Mouse (Mus musculus): Measurements from ENCODE around the gene Csnk2b. TPM values are rescaled to one million over a fixed set of nuclear protein-coding genes. Genes with fewer than 3 reads are reported as not detected.

Gene Csnk2b
- 191 and 199 TPM in 2 replicates for polyA plus RNA-seq (2015; fragmentation: Nextera tagmentation; extraction: Ambion mirVana)

GRCm38 (mm10) chr17:35121871-35122303 is at the start of gene Csnk2b:
Csnk2b (minus strand) TSS chr17:35122053.

DNA sequence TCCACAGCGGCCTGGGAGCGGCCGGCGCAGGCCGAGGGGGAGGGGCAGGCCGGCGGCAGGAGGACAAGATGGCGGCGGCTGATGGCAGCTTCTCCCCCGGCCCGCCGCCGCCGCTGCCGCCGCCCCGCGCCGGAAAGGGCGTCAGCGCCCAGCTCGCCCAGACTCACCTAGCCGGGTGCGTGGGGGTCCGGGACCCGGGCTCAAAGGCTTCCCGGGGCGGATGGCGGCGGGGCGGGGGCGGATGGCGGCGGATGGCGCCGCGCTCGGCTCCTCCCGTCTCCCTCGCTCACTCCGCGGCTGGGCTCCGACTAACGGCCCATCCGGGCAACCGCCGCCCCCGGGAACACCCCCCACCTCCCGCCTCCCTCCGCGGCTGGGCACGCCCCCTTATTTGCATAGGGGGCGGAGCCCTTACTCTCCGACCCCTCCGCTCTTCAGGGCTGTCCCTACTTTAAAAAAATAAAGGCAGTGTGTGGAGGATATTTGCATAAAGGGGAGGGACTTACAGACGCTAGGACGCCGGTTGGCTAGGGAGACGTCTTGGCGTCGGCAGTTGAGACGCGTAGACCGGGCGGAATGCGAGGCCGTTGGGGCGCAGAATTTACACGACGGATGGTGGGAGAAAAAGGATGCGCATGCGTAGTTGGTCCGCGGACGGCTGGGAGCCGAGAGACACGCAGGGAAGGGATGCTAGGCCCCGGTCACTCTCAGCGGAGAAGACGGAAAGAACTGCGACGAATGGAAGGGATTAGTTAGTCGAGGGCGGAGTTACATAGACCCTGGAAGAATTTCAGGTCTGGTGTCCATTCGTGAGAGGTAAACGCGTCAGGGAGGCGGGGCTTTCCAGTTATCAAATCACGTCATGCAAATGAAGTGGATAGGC is 43.0 kb upstream of the Csnk2b start, which contains the start of gene Prrc2a:
Prrc2a (minus strand) TSS at position 330 of the 883 bp plus-strand sequence.

GRCm38 (mm10) chr17:35134801-35135590 is 13.1 kb upstream of the Csnk2b start, which contains the start of gene Bag6:
Bag6 (plus strand) TSS chr17:35135178.

DNA sequence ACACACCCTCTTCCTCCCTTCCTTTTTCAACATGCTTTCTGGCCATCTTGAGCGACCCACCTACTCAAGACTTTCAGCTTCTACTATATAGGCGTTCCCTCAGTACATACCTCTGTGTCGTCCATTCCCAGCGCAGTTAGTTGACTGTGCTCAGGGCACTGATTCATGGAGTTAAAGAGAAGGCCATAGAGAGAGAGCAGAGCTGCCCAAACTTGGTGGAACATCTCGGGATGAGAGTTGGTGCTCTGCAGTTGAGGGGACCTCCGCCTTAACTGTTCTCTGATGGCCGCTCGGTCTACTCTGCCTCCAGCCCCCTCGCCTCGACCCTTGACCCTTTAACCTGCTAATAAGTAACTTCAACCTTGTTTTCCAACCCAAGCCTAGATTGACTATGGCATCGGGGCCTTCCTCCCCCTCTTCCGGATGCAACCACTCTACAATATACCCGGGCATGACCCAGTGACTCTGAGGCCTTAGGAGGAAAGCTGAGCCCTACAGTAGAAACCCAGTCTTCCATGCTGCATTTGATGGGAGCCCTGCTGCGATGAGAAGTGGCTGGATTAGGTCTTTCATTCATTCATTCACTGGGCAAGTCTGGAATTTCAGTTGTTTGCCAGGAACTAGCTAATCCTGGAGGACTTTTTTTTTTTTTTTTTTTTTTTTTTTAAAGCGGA is 9.8 kb upstream of the Csnk2b start, which contains the start of gene Apom:
Apom (minus strand) TSS at position 551 of the 674 bp plus-strand sequence.

DNA sequence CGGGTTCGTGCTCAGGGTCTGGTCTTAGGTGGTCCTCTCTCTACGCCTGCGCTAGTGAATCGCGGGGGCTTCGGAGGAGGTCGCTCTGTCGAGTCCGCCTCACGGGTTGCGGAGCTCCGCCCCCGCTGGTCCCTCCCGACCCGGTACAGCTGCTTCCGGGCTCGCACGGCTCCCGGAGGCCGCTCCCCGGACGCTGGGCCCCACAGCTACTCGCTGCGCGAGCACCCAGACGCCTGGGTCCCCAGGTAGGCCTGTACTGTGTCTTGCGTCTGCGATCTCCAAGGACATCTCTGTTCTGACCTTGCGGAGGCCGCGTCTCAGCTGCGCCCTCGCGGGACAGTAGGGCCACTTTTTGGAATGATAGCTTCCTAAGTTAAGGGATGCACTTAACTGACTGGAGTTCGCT is 4.4 kb upstream of the Csnk2b start, which contains the start of gene D17H6S53E:
D17H6S53E (plus strand) TSS at position 168 of the 406 bp plus-strand sequence.

GRCm38 (mm10) chr17:35121143-35121799 is 582 bp downstream of the Csnk2b start, which contains the start of gene Gpank1:
Gpank1 (plus strand) TSS chr17:35121455.

DNA sequence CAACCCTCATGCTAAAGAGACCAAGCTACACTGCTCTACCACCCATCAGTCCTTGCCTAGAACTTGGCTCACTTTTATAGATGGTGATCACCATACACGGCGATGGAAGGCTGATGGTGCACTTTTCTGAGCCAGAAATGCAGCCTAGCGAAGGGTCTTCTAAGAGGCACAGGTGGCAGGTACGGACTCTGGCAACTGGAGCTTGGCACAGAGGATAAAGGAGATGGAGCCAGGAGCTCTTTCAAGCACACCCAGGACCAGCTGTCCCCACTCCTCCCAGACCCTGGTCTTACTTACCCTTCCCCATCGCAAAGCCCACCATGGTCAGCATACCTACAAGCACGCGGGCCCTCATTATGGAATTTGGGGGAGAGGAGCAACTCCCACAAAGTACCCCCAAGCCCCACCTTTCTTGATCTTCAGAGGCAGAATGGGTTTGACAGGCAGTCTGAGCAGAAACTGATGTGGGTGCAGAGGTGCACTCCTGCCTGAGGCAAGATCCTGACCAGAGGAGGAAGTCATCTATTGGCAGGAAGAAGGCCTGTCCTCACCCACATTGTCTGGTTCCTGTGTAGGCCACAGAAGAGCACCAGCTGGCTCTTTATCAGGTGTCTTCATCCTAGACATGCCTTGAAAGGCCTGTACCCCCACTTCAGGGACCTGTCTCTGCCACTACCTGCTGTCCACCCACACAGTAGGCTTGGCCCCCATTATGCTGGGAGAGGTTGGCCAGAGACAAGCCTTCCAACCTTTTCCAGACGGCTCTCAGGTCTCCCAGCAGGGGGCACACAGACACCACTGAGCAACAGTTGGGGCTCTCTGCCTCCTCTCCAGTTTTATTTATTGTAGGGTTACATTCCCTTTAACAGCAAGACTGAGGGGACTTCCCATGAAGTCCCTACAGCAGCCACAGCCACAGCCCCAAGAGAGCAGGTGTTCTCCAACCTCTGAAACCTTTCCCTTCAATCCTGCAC is 6.5 kb downstream of the Csnk2b start, which contains the start of gene Ly6g5b:
Ly6g5b (minus strand) TSS at position 383 of the 974 bp plus-strand sequence.

GRCm38 (mm10) chr17:35108097-35108496 is 13.8 kb downstream of the Csnk2b start, which contains the start of gene Ly6g5c:
Ly6g5c (plus strand) TSS chr17:35108279.

GRCm38 (mm10) chr17:35088825-35089644 is 32.8 kb downstream of the Csnk2b start, which contains the start of gene Abhd16a:
Abhd16a (plus strand) TSS chr17:35089263.

GRCm38 (mm10) chr17:35085208-35085865 is 36.5 kb downstream of the Csnk2b start, which contains the start of gene Ly6g6f:
Ly6g6f (minus strand) TSS chr17:35085610.

DNA sequence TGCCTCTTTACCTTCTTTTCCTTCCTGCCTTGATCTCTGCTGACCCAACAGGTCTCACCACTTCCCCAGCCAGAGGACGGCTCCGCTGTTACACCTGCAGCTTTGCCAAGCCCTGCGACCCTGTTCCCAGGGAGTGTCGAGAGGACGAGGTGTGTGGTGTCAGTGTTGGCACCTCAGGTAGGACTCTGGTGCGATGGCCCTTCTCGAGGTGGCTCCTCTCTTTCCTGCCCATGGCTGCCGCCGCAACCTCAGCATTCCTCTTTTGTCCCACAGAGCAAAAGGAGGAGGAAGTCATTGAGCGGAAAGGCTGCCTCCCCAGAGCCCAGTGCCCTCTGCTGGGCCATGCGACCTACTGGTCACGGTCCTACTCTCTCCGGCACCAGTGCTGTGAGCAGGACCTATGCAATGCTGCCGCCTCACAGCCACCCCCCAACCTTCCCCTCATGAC is 44.0 kb downstream of the Csnk2b start, which contains the start of gene Ly6g6d:
Ly6g6d (minus strand) TSS at position 280 of the 448 bp plus-strand sequence.

GRCm38 (mm10) chr17:35076507-35077176 is 45.2 kb downstream of the Csnk2b start, which contains the start of gene Ly6g6e:
Ly6g6e (plus strand) TSS chr17:35076902.

Other genes with a start within 250 kb of the Csnk2b start
- gene Zbtb12, start 242.6 kb downstream of the Csnk2b start, polyA plus RNA-seq (2015; fragmentation: Nextera tagmentation; extraction: Ambion mirVana) = 0.99 and 1.2 TPM in 2 replicates
- not detected in 2 replicates for gene Gm20547, start 240.0 kb downstream of the Csnk2b start, polyA plus RNA-seq (2015; fragmentation: Nextera tagmentation; extraction: Ambion mirVana)
- 7.5 and 11.8 TPM in 2 replicates for gene C2, start 223.8 kb downstream of the Csnk2b start, polyA plus RNA-seq (2015; fragmentation: Nextera tagmentation; extraction: Ambion mirVana)
- 26.6 and 32.9 TPM in 2 replicates for gene Ehmt2, start 223.6 kb downstream of the Csnk2b start, polyA plus RNA-seq (2015; fragmentation: Nextera tagmentation; extraction: Ambion mirVana)
- gene Slc44a4, start 207.6 kb downstream of the Csnk2b start, polyA plus RNA-seq (2015; fragmentation: Nextera tagmentation; extraction: Ambion mirVana) = 0.08 and 0.25 TPM in 2 replicates
- 15.6 and 21.0 TPM in 2 replicates for gene Neu1, start 190.8 kb downstream of the Csnk2b start, polyA plus RNA-seq (2015; fragmentation: Nextera tagmentation; extraction: Ambion mirVana)
- gene Hspa1b, start 162.8 kb downstream of the Csnk2b start, polyA plus RNA-seq (2015; fragmentation: Nextera tagmentation; extraction: Ambion mirVana) = 0.13 and 0.32 TPM in 2 replicates
- not detected in 2 replicates for gene Gm20481, start 152.1 kb downstream of the Csnk2b start, polyA plus RNA-seq (2015; fragmentation: Nextera tagmentation; extraction: Ambion mirVana)
- gene Hspa1a, start 149.9 kb downstream of the Csnk2b start, polyA plus RNA-seq (2015; fragmentation: Nextera tagmentation; extraction: Ambion mirVana) = 1.7 and 1.8 TPM in 2 replicates
- 0.23 and 0.30 TPM in 2 replicates for gene Hspa1l, start 149.3 kb downstream of the Csnk2b start, polyA plus RNA-seq (2015; fragmentation: Nextera tagmentation; extraction: Ambion mirVana)
- 138 and 160 TPM in 2 replicates for gene Lsm2, start 140.2 kb downstream of the Csnk2b start, polyA plus RNA-seq (2015; fragmentation: Nextera tagmentation; extraction: Ambion mirVana)
- gene Vars, start 121.1 kb downstream of the Csnk2b start, polyA plus RNA-seq (2015; fragmentation: Nextera tagmentation; extraction: Ambion mirVana) = 104 and 108 TPM in 2 replicates
- 0.40 and 0.49 TPM in 2 replicates for gene Vwa7, start 105.5 kb downstream of the Csnk2b start, polyA plus RNA-seq (2015; fragmentation: Nextera tagmentation; extraction: Ambion mirVana)
- 19.7 and 23.0 TPM in 2 replicates for gene Sapcd1, start 94.0 kb downstream of the Csnk2b start, polyA plus RNA-seq (2015; fragmentation: Nextera tagmentation; extraction: Ambion mirVana)
- gene Msh5, start 75.3 kb downstream of the Csnk2b start, polyA plus RNA-seq (2015; fragmentation: Nextera tagmentation; extraction: Ambion mirVana) = 6.9 and 8.1 TPM in 2 replicates
- gene Clic1, start 72.1 kb downstream of the Csnk2b start, polyA plus RNA-seq (2015; fragmentation: Nextera tagmentation; extraction: Ambion mirVana) = 245 and 258 TPM in 2 replicates
- 52.0 and 69.5 TPM in 2 replicates for gene Ddah2, start 63.0 kb downstream of the Csnk2b start, polyA plus RNA-seq (2015; fragmentation: Nextera tagmentation; extraction: Ambion mirVana)
- 0.17 TPM in 1 of 2 replicates, not detected in the other for gene Ly6g6c, start 56.7 kb downstream of the Csnk2b start, polyA plus RNA-seq (2015; fragmentation: Nextera tagmentation; extraction: Ambion mirVana)
- gene Mpig6b, start 55.9 kb downstream of the Csnk2b start, polyA plus RNA-seq (2015; fragmentation: Nextera tagmentation; extraction: Ambion mirVana) = 2.5 and 3.1 TPM in 2 replicates
- gene Ly6g6e, start 45.2 kb downstream of the Csnk2b start, polyA plus RNA-seq (2015; fragmentation: Nextera tagmentation; extraction: Ambion mirVana) = 0.23 and 0.47 TPM in 2 replicates
- gene Ly6g6d, start 44.0 kb downstream of the Csnk2b start, polyA plus RNA-seq (2015; fragmentation: Nextera tagmentation; extraction: Ambion mirVana) = 1.2 and 2.1 TPM in 2 replicates
- 1.4 and 2.2 TPM in 2 replicates for gene Ly6g6f, start 36.4 kb downstream of the Csnk2b start, polyA plus RNA-seq (2015; fragmentation: Nextera tagmentation; extraction: Ambion mirVana)
- 101 and 108 TPM in 2 replicates for gene Abhd16a, start 32.8 kb downstream of the Csnk2b start, polyA plus RNA-seq (2015; fragmentation: Nextera tagmentation; extraction: Ambion mirVana)
- gene Ly6g5c, start 13.8 kb downstream of the Csnk2b start, polyA plus RNA-seq (2015; fragmentation: Nextera tagmentation; extraction: Ambion mirVana) = not detected in 2 replicates
- 0.81 and 1.3 TPM in 2 replicates for gene Ly6g5b, start 6.6 kb downstream of the Csnk2b start, polyA plus RNA-seq (2015; fragmentation: Nextera tagmentation; extraction: Ambion mirVana)
- gene Gpank1, start 598 bp downstream of the Csnk2b start, polyA plus RNA-seq (2015; fragmentation: Nextera tagmentation; extraction: Ambion mirVana) = 19.0 and 20.3 TPM in 2 replicates
- gene D17H6S53E, start 4.3 kb upstream of the Csnk2b start, polyA plus RNA-seq (2015; fragmentation: Nextera tagmentation; extraction: Ambion mirVana) = 6.7 and 8.1 TPM in 2 replicates
- gene Apom, start 10.0 kb upstream of the Csnk2b start, polyA plus RNA-seq (2015; fragmentation: Nextera tagmentation; extraction: Ambion mirVana) = 0.17 and 0.64 TPM in 2 replicates
- 31.2 and 32.4 TPM in 2 replicates for gene Bag6, start 13.1 kb upstream of the Csnk2b start, polyA plus RNA-seq (2015; fragmentation: Nextera tagmentation; extraction: Ambion mirVana)
- 85.1 and 90.0 TPM in 2 replicates for gene Prrc2a, start 42.8 kb upstream of the Csnk2b start, polyA plus RNA-seq (2015; fragmentation: Nextera tagmentation; extraction: Ambion mirVana)
- gene Aif1, start 54.0 kb upstream of the Csnk2b start, polyA plus RNA-seq (2015; fragmentation: Nextera tagmentation; extraction: Ambion mirVana) = 36.5 and 52.2 TPM in 2 replicates
- gene Lst1, start 66.4 kb upstream of the Csnk2b start, polyA plus RNA-seq (2015; fragmentation: Nextera tagmentation; extraction: Ambion mirVana) = 93.5 and 134 TPM in 2 replicates
- 24.4 and 36.4 TPM in 2 replicates for gene Ltb, start 72.4 kb upstream of the Csnk2b start, polyA plus RNA-seq (2015; fragmentation: Nextera tagmentation; extraction: Ambion mirVana)
- 1.7 and 2.2 TPM in 2 replicates for gene Tnf, start 80.0 kb upstream of the Csnk2b start, polyA plus RNA-seq (2015; fragmentation: Nextera tagmentation; extraction: Ambion mirVana)
- gene Lta, start 83.3 kb upstream of the Csnk2b start, polyA plus RNA-seq (2015; fragmentation: Nextera tagmentation; extraction: Ambion mirVana) = 0.17 and 0.79 TPM in 2 replicates
- gene Gm16181, start 98.8 kb upstream of the Csnk2b start, polyA plus RNA-seq (2015; fragmentation: Nextera tagmentation; extraction: Ambion mirVana) = 0.82 and 2.5 TPM in 2 replicates
- 2.3 and 2.4 TPM in 2 replicates for gene Atp6v1g2, start 111.6 kb upstream of the Csnk2b start, polyA plus RNA-seq (2015; fragmentation: Nextera tagmentation; extraction: Ambion mirVana)
- 7.3 and 8.5 TPM in 2 replicates for gene Nfkbil1, start 113.7 kb upstream of the Csnk2b start, polyA plus RNA-seq (2015; fragmentation: Nextera tagmentation; extraction: Ambion mirVana)
- 195 TPM in 2 replicates for gene Ddx39b, start 119.7 kb upstream of the Csnk2b start, polyA plus RNA-seq (2015; fragmentation: Nextera tagmentation; extraction: Ambion mirVana)
- gene H2-D1, start 140.7 kb upstream of the Csnk2b start, polyA plus RNA-seq (2015; fragmentation: Nextera tagmentation; extraction: Ambion mirVana) = 356 and 410 TPM in 2 replicates
- 0.05 TPM in 1 of 2 replicates, not detected in the other for gene H2-Q1, start 198.4 kb upstream of the Csnk2b start, polyA plus RNA-seq (2015; fragmentation: Nextera tagmentation; extraction: Ambion mirVana)
- 0.10 and 0.35 TPM in 2 replicates for gene H2-Q2, start 220.2 kb upstream of the Csnk2b start, polyA plus RNA-seq (2015; fragmentation: Nextera tagmentation; extraction: Ambion mirVana)